Mouse (Mus musculus): ENCODE results near the gene Gm853.
A peak's percentile ranks its signal among the peaks of the same experiment; 100 is the strongest.

Gene Gm853

DNA sequence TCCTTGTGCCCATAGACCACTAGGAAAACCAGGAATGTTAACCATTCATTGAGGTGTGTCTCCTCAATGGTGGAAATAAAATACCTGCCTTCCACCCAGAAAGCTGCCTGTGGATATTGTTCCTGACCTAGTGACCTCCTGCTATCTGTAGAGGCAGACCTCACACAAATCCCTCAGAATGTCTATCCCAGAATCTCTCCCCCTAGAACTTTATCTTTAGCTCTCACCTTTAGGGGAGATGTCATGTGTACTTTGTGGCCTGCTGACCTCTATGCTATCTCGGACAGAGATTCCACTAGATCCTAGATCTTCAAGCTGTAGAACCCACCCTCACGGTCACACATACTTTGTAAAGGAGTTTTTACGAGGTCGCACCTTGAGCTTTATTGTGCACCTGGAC is 9.0 kb downstream of the Gm853 start:
- no peak for DNase-seq

DNA sequence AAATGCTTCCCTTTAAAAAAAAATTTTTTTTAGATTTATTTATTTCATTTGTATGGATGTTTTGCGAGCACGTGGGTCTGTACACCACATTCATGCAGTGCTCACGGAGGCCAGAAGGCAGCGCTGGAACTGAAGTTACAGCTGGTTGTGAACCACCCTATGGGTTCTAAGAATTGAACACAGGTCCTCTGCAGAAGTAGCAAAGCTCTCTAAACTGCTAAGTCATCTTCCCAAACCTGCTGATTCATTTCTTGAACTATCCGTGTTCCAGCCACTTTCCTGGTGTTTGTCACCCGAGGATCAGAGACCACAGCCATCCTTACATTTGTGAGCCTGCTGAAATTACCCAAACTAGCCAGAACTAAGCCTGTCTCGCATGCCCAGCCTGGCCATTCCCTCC is 9.8 kb downstream of the Gm853 start:
- no peak for DNase-seq

DNA sequence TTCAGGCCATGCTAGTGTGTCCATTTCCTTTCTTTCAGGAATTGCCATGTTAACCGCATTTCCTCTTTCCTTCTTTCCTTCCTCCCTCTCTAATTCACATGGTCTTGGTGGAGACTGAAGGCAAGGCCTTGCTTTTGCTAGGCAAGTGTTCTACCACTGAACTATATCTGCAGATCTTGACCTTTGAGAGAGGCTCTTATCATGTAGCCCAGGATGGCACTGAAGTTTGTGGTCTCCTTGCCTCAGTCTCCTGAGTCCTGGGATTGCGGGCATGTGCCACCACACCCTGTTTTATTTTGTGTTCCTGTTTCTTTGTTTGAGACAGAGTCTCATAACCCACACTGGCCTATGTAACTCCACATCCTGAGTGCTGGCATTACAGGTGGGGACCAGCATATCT is 10.3 kb downstream of the Gm853 start:
- DNase-seq: no peak

DNA sequence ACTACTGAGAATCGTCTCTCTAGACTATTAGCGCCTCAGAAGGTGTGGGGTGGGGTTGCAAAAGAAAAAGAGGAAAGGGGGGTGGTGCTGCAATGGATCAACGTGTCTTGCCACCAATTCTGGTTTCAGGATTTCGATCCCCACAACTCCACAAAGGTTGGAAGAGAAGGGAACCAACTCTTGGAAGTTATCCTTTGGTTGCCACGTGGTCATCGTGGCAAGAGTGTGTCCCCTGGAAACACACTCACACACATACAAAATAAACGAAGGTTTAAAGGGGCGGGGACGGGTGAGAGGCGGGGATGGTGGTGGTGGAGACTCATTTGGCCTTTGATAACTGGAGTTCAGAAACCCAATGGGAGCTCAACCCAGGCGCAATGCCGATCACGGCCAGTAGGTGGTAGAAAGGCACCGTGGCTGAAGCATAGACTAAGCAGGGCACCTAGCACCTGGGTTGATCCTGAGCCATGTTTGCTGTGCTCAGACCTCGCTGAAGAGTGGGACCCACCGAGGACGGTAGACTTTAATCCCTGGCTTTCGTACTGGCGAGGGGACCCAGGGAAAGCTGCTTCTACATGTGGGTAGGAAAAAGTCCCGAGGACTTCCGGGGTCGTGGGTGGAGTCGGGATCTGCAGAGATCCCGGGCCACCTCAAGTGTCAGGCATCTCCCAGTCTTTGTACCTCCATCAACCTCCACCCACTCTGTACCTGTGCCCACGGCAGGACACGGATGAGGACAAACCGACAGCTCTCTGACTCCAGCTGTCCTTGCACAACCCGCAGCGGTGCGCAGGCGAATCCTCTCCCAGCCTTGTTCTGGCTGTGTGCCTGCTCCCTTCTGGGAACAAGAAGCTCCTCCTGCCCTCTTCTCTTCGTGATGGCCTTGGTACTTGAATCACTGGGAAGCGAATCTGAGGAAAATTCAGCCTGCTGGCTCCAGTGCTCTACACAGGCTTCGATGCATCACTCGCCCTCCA is 23.2 kb downstream of the Gm853 start:
- DNase-seq: peak; percentile 93

DNA sequence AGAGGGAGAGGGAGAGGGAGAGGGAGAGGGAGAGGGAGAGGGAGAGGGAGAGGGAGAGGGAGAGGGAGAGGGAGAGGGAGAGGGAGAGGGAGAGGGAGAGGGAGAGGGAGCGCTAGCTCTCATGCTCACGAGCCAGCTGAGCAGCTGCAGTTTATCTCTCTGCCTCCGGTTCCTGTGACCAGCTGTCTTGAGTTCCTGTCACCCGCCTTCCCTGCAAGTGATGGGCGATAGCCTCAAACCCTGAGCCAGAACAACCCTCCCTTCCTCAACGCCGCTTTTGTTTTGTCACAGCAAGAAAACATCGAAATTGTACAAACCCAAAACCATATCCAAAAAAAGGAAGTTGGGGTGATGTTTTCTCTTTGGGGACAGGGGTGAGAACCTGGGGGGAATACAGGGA is 25.7 kb downstream of the Gm853 start:
- no peak for DNase-seq

DNA sequence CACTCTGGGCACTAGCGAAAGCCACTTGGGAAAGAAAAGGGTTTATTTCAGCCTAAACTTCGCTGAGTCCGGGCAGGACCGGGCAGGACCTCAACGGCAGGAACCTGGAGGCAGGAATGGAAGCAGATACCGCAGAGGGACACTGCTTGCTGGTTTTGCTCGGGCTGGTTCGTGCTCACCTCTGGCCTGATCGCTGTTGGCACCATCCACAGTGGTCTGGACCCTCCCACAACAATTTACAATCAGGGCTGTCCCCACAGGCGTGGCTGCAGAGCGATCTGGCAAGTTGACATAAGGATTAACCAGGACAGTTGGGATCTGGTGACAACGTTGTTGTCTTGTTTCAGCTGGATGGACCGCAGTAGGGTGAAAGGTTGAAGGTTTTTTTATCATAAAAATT is 26.3 kb downstream of the Gm853 start:
- DNase-seq: no peak

DNA sequence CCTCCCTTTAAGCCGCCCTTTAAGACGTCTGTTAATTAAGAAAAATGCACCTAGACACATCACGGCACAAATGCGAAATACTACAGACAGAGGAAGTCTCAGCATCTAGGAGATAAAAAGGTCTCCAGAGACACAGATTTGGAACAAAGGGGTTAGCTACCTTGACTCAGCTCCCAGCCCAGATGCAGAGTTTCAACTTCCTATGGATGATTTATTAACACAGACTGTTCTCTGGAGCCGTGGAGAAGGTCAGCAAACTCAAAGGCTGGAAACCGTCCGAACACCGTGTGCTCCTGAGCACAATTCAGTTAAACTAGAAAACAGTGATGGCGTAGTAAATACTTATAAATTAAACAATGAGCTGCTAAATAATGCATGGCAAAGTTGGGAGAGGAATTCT is 29.9 kb downstream of the Gm853 start:
- DNase-seq: no peak

DNA sequence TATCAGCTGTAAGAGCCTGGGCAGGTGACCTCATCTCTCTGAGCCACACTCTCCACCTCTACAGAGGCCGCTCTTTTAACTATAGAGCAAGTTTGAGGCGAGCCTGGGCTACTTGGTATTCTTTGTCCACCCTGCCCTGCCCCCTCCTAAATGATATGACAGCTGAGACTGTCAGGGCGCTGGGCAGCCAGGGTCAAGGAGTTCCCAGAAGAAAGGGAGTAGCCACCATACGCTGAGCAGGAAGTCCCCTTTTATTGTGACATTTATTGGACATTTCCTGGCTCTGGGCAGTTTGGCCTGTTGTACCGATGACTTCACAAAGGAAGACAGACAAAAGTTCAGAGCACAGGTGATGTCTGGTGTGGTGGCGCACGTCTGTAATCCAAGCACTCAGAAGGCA is 32.6 kb downstream of the Gm853 start:
- no peak for DNase-seq

DNA sequence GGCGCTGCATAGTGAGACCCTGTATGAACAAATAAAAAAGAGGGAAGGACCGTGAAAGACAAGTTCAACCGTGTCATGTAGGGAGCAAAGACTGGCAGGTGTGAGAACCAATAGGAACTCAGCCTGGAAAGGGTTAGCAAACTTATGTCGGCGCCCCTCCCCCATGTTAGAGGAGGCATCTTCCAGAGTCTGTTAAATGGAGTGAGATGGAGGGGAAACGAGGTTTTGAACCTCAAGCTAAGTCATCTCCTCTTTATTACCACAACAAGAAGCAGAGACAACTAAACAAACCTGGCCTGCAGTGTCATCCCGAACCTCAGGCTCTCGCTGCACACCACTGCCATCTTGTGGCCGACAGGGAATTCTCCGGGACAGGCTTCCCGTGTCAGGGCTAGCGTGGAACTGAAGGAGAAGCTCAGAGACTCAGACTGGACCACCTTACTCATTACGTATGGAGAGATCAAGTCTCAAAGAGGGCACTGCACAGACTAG is 33.3 kb downstream of the Gm853 start:
- DNase-seq: peak; percentile 87

DNA sequence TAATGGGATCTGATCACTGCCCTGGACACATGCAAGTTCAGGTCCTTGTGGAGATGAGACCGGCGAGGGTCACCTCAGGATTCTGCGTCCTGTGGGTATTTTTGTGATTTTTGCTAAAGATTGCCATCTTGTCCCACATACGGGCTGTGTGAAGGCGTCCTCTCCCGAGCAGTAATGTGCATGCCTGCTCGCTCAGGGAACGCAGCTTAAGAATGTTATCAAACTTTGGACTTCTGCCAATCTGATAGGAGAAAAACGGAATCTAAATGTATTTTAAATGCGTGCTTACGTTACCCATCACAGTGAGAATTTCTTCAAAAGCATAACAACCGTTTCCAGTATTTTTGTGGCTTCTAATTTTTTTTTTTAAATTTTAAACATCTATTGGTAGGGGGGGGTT is 35.3 kb downstream of the Gm853 start:
- no peak for DNase-seq

DNA sequence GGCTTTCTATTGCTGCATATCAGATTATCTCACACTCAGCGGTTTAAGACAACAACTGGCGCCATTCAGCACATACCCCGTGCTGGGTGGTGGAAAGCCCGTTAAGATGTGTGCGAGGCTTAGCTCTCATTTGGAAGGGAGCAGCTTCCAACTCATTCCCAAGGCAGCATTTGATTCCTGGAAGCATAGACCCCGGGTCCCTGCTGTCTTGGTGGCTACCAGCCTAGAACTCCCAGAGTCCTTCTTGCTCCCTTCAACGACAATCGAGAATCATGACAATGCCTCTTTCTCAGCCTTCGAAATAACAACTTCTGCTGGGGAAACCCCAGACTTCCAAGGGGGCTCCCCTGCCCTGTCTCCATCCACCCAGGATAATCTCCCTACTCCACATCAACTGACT is 35.8 kb downstream of the Gm853 start:
- DNase-seq: no peak

DNA sequence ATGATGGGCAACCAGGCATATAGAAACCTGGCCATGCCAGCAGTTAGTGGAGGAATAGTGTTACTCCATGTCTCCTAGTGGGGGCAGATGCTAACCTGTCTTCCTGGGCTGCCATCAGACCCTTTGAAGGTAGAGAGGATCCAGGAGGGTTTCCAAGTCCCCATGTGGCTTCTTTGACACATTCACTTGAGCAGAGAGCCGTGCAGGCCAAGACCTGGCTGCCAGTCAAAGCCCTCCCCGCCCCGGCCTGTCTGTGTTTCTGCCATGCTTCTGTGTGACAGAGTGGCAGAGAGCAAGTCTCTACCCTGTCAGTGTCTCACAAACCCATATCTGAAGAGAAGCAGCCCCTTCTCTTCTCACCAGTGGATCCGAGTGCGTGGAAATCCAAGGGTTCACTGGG is 38.3 kb downstream of the Gm853 start:
- DNase-seq: no peak

DNA sequence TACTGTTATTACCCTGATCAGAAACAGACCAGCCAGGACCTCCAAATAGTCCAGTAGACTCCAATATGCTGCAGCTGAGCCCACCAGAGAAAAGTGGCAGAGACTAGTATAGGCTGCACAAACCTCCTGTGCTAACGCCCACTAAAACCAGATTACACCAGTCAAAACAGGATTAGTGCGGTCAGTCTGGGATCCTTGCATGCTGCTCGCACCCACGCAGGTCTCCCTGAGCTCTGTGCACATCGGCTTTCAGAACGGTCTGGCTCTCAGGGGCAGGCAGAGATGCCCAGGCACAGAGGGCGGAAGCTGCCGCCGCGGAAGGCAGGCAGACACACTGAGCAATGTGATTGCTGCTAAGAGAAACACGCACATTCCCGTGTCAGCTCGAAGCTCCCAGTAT is 39.2 kb downstream of the Gm853 start:
- DNase-seq: no peak

DNA sequence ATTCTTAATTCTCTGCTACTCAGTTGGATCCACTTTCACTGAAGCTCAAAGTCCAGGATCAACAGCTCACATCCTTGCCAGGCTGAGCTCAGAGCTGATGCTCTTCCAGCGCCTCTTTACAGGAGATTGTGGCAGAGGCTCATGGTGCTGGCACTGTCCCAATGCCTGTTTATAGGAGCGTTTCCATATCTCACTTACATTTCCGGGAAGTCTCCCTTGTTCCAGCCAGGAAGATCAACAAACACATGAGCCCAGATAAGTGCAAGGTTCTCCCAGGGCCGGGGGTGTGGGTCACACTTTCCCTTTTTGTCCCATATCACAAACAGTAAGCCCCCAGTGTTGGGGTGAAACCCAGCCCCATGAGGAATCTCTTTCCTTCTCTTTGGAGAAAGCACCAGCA is 40.3 kb downstream of the Gm853 start:
- DNase-seq: no peak

DNA sequence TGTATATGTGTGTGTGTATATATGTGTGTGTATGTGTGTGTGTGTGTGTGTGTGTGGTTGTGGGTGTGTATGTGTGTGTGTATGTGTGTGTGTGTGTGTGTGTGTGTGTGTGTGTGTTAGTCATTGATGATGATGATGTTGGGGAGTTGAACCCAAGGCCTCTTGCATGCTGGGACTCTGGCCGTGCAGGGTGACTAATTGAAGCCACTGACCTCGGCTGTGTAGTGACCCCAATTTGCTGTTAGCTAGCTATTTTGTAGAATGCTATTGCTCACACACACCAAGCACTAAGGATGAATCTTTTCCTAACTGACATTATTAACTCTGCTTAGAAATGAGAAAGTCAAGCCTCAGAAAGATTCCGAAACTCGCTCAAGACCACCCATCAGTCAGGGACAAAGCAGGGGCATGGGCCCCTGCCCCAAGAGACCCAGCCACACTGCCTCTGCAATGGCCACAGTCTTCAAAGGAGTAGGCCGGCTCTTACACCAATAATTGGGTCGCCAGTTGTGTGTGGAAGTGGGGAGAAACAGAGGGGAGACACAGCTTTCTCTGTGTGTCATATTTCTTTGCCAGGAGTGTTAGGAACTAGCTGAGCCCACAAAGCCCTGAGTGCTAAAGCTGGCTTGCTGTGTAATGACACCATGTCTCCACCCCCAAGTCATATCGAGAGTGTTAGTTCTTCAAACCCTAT is 41.1 kb downstream of the Gm853 start:
- DNase-seq: no peak

DNA sequence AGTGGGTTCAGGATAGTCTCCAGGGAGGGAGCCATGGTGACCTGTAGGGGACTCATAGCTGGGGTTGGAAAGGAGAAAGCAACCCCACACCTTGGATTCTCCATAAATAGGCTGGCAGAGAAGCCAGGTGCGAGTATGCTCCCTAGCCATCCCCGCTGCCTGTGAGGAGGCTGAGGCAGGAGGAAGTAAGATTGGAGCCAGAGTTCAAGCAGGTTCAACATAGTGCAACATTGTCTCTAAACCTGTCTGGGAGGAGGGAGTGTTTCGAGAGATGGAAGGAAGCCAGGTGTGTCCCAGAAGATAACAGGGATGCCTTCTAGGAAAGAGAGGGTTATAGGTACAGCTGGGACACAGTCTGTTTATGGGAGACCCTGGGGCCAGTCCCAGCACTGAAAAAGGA is 42.3 kb downstream of the Gm853 start:
- no peak for DNase-seq

DNA sequence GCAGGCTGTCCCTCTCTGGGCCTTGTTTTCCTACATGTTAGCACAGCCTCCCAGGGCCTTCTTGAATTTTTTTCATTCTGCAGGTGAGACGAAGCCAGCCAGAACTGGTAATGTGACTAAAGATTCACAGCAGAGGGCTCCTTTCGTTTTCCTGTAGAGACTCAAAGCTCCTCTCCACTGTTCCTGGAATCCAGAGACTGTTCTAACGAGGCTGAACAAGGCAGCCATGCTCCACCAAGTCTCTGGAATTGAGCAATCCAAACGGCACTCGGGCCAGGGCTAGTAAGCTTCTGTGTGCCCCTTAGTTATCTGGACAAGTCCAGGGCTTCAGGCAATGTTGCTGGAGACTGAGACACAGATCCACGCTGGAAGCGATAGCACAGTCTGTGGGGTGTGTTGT is 44.7 kb downstream of the Gm853 start:
- DNase-seq: peak; percentile 48

DNA sequence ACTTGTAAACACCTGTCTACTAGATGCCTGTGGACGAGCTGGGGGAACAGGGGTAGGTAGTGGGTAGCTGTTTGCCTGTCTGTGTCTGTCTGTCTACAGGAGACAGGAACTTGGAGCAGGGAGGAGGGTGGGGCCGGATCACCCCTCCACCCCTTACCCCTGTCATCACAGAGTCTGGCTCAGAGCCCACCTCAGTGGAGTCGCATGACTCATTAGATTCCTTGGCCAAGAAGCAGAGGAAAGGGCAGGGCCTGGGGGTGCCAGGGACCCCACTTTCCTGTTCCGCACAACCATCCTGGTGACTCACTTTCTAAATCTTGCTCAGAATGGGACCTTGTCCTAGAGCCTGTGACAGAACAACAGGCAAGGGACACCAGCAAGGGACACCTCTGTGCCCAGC is 45.1 kb downstream of the Gm853 start:
- DNase-seq: peak; percentile 65

DNA sequence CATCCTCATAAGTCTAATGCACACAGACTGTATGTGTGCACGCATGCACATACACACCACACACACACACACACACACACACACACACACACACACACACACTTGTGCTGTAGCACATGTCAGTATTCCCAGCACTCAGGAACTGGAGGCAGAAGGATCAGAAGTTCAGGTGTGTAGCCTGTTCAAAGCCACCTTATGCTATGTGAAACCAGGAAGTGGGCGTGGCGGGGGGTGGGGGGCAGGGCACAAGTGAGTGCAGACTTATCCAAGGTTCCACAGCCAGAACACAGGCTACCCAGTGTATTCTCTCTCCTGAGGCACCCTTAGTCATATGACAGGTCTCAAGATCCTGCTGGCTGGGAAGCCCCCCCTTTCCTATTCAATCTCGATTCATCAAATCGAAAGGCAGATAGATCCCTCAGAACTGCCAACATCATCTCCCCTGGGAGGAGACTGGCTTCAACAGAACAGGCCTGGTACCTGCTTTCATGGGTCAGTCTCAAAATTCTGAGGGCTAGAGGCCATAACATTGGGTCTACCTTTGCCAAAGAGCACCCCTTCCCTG is 46.0 kb downstream of the Gm853 start:
- DNase-seq: no peak

DNA sequence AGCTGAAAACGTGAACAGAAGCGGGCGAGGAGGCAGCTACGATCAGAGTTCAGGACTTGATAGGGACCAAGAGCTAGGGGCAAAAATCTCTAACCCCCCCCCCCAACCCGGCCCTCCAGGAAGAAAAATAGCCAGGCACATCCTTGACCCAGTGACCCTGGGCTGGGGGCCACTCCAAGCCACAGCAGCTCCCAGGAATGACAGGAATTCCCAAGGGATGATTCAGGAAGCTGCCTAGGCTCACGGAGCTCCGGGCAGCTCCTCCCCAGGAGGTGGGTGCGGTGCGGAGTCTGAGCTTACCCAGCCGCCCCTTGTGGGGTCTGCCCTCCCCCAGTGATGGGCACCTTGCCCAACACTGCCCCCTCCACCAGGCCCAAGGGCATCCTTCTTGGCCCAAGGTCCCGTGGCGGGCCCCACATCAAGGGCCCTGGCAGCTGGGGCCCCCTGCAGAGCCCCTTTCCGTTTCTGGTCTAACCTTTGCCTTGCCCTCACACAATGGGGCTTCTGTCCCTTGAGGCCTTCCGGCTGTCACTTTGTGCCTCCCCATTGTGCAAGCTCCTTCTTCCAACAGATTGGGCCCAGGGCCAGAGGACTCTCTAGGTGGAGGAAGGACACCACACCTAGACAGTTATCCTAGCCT is 47.0 kb downstream of the Gm853 start, which contains the start of gene Tinagl1:
Gene Tinagl1 (minus strand): TSS at position 51 of the 640 bp plus-strand sequence.
- DNase-seq: peak; percentile 66

DNA sequence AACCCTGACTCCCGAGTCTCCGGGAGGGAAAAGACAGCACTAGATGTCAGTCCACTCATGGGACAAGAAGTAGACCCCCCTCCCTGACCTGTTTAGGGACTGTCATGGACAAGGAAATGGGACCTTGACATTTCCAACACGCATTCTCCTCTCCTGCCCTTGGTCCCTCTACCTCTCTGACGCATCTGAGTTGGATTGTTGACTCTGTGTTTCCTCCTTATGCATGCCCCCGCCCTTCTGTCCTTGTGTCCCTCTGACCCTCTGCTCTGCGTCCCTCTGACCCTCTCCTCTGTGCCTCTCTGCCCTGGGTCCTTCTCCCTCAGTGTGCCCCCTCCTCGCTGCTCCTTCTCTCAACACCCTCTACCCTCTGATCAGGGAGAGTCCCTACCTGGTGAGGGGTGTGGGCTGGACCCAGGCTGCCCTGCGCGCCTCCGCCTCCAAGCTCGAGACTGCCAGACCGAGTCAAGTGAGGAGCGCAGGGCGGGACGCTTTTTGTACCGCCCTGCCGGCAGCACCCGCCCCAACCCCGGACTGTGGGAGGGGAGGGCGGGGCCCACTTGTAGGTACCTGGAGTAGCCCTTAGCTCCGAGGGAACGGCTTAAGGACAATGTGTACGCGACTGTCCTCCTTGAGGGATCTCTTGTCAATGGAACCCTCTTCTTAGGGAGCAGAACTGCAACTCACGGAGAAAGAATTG is 47.7 kb downstream of the Gm853 start:
- DNase-seq: peak; percentile 89

DNA sequence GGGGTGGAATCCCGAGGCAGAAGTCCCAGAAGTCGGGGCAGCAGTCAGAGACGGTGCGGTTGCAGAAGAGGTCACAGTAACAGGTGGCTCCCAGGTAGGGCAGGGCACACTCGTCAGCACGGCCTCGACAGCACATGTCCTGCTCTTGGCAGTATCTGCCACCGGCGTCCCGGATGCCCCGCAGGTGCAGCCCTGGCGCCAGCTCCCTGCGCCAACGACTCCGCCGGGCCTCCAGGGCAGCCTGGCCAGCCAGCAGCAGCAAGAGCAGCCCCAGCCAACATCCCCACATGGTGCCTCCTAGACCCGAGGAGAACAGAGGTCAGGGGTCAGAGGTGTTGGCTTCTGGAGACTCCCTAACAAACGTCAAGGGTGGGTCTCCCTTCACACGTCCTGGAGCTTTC is 48.3 kb downstream of the Gm853 start:
- peak; percentile 57 for DNase-seq
